ENCODE assay signal across 8 mouse cellular contexts in the genomic region with DNA sequence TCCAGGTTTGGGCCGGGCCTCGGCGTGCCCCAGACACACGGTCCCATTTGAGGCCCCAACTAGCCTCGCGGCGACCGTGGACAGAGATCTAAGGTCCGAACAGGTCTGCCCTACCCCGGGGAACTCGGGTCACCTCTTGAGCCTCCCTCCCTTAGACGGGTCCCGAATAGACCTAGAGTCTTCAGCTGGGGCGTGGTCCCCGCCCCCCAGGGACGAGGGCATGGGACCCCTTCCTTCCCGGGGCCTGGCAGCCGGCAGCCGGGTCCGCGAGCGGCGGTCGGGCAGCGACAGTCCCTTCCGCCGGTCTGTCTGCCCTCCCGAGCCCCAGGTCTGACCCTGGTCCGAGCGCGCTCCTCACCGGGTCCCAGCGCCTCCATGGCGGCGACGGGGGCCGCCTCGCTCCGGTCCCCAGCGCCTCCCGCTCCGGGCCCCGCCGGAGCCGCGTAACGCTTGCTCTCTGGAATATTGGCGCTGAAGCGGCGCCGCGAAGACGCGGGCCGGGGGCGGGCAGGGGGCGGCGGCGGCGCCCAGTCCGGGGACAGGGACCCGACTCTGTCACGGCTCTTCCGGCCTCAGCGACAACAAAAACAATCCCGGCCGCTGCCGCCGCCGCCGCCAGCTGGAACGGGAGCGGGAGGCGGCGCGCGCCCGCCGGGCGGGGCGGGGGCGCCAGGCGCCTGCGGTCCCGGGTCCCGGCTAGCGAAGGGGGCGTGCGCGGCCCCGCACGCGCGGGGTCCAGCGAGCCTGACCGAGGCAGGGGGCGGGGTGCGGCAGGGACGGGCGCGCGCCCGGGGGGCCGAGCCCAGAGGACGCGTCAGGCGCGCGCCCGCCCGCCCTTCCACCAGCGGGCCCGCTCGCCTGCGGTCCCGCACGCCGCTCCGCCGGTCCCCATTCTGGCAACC. TPM values are rescaled to one million over a fixed set of nuclear protein-coding genes. Genes with fewer than 3 reads are reported as not detected.
DNase-seq lines count a peak whose midpoint lies in the region; ATAC-seq and TF ChIP-seq lines count a peak whose summit lies in the region.

Gene Ago4 (minus strand): TSS at position 646 of the 902 bp plus-strand sequence.

- peak within 1 kb of the TSS; percentile 91 for H3K9ac ChIP-seq in forebrain, embryonic 13.5 days
- peak within 1 kb of the TSS; percentile 71 for H3K9ac ChIP-seq in heart, postnatal 0 days (replicated peaks; ENCODE audit: low read depth, low read length)
- peak within 1 kb of the TSS; percentile 96 for H3K9ac ChIP-seq in neural tube, embryonic 14.5 days (replicated peaks; ENCODE audit: low read depth, low read length)

- peak within 1 kb of the TSS; percentile 93 for H3K4me3 ChIP-seq in forebrain, embryonic 13.5 days
- peak within 1 kb of the TSS; percentile 90 for H3K4me3 ChIP-seq in heart, postnatal 0 days (ENCODE audit: low read depth, low read length)
- peak within 1 kb of the TSS; percentile 99 for H3K4me3 ChIP-seq in neural tube, embryonic 14.5 days (ENCODE audit: low read depth, low read length)

- no peaks in the 10 kb centered on the region; the same call in 1 of the 2 replicates for H3K36me3 ChIP-seq in forebrain, embryonic 13.5 days (ENCODE audit: poor library complexity, severe bottlenecking)
- no peaks in the 10 kb centered on the region for H3K36me3 ChIP-seq in heart, postnatal 0 days (replicated peaks; ENCODE audit: control insufficient read depth, insufficient read depth, low read length)
- no peaks in the 10 kb centered on the region for H3K36me3 ChIP-seq in neural tube, embryonic 14.5 days (ENCODE audit: control insufficient read depth, insufficient read depth, low read length)

- H3K27ac ChIP-seq in forebrain, embryonic 13.5 days: peak within 1 kb of the TSS; percentile 78
- H3K27ac ChIP-seq in heart, postnatal 0 days (ENCODE audit: low read depth): peak within 1 kb of the TSS; percentile 14; the same call in 1 of the 2 replicates
- H3K27ac ChIP-seq in neural tube, embryonic 14.5 days (ENCODE audit: low read depth, low read length): peak within 1 kb of the TSS; percentile 84

- 0 out of 2 replicates have a peak, but pooled peaks cover 2% of the 10 kb centered on the region for H3K27me3 ChIP-seq in forebrain, embryonic 13.5 days
- H3K27me3 ChIP-seq in heart, postnatal 0 days (ENCODE audit: control insufficient read depth, insufficient read depth, low read length): no peaks in the 10 kb centered on the region
- no peaks in the 10 kb centered on the region for H3K27me3 ChIP-seq in neural tube, embryonic 14.5 days (ENCODE audit: control insufficient read depth, insufficient read depth, low read length)

- no peaks in the 10 kb centered on the region for H3K9me3 ChIP-seq in forebrain, embryonic 13.5 days (replicated peaks)
- no peaks in the 10 kb centered on the region for H3K9me3 ChIP-seq in heart, postnatal 0 days (replicated peaks; ENCODE audit: control insufficient read depth, low read length)
- H3K9me3 ChIP-seq in neural tube, embryonic 14.5 days (ENCODE audit: control insufficient read depth, low read length): no peaks in the 10 kb centered on the region

- peak; percentile 55 for DNase-seq in MN1 (ENCODE audit: low spot score)
- peak; percentile 60 for DNase-seq in cerebellum, adult 11 months
- DNase-seq in heart, postnatal 0 days (ENCODE audit: low spot score): peak; percentile 43
- DNase-seq in kidney, postnatal 25 days: peak; percentile 56 to 83
- peak; percentile 40 to 69 for DNase-seq in lung, adult 18-20 months
- peak; percentile 32 for DNase-seq in thymus, postnatal 4 days

- peak; percentile 91 for ATAC-seq in forebrain, embryonic 13.5 days
- peak; percentile 89 for ATAC-seq in heart, postnatal 0 days (ENCODE audit: insufficient read depth, low read depth)
- peak; percentile 91 for ATAC-seq in neural tube, embryonic 14.5 days (ENCODE audit: low read depth)

- TF ChIP-seq CTCF in heart, postnatal 0 days (IDR thresholded peaks at IDR 0.05; ENCODE audit: low read depth): no peak

- WGBS in forebrain, embryonic 13.5 days: under 1% methylated on average over 119 of the region's 120 CpGs
- WGBS in heart, postnatal 0 days: under 1% methylated on average over 72 of the region's 120 CpGs
- WGBS in neural tube, embryonic 14.5 days: under 1% methylated on average over 88 of the region's 120 CpGs

- peak within 1 kb of the TSS; percentile 90 for H3K4me2 ChIP-seq in forebrain, embryonic 13.5 days
- peak within 1 kb of the TSS; percentile 94 for H3K4me2 ChIP-seq in heart, postnatal 0 days (ENCODE audit: low read depth, low read length)
- H3K4me2 ChIP-seq in neural tube, embryonic 14.5 days (ENCODE audit: low read depth, low read length): peak within 1 kb of the TSS; percentile 85

- peaks cover 11% of the 10 kb centered on the region for H3K4me1 ChIP-seq in forebrain, embryonic 13.5 days
- H3K4me1 ChIP-seq in heart, postnatal 0 days (ENCODE audit: control insufficient read depth, insufficient read depth): 0 out of 2 replicates have a peak, but pooled peaks cover 6% of the 10 kb centered on the region
- peaks cover 12% of the 10 kb centered on the region for H3K4me1 ChIP-seq in neural tube, embryonic 14.5 days (ENCODE audit: control insufficient read depth, insufficient read depth, low read length)

- no peak for TF ChIP-seq EP300 in heart, postnatal 0 days (IDR thresholded peaks at IDR 0.05; ENCODE audit: low read depth)

RNA-seq across cellular contexts. Expression of gene Ago4, which starts in this region (rescaled TPM):
- 5.8 and 6.4 TPM in 2 replicates for polyA plus RNA-seq in forebrain, embryonic 13.5 days (2015; fragmentation: Nextera tagmentation; extraction: Ambion mirVana)
- 0.31 and 1.5 TPM in 2 replicates for total RNA-seq in heart, postnatal 0 days (2014; rRNA removed; ENCODE audit: low replicate concordance)
- 0.92 and 0.93 TPM in 2 replicates for polyA plus RNA-seq in heart, postnatal 0 days (2015; fragmentation: Nextera tagmentation; extraction: Ambion mirVana)
- polyA plus RNA-seq in neural tube, embryonic 14.5 days (2014; fragmentation: Nextera tagmentation; extraction: Ambion mirVana): 11.3 and 12.7 TPM in 2 replicates

Comparison
In these comparisons a context has a peak if more than half of its experiments do, and no peak if none do; other contexts are left out.
1. Peak in every context shown above with its lines: DNase-seq, ATAC-seq, H3K4me3 ChIP-seq and H3K27ac ChIP-seq.
2. H3K27ac ChIP-seq: peak in every context shown above with its lines; median percentile 84 in neural tube, embryonic 14.5 days; 78 in forebrain, embryonic 13.5 days; 14 in heart, postnatal 0 days.